Mouse (Mus musculus): ENCODE results near the gene Lbx1.

GRCm38 (mm10) chr19:45234771-45235231 is 811 bp downstream of the Lbx1 start:
- no peak for TF ChIP-seq CTCF (IDR thresholded peaks at IDR 0.05; ENCODE audit: borderline replicate concordance, extremely low read depth, insufficient read depth, insufficient read length)
- TF ChIP-seq POLR2A (IDR thresholded peaks at IDR 0.05; ENCODE audit: borderline replicate concordance, extremely low read depth, insufficient read depth, insufficient read length, poor library complexity, severe bottlenecking) = no peak
